Mouse (Mus musculus): ENCODE data around the gene Tgfbr3. TPM values are rescaled to one million over a fixed set of nuclear protein-coding genes. Genes with fewer than 3 reads are reported as not detected.

Tgfbr3 gene
- polyA plus RNA-seq, 1 experiment from 2014 or later: 38.2 TPM

DNA sequence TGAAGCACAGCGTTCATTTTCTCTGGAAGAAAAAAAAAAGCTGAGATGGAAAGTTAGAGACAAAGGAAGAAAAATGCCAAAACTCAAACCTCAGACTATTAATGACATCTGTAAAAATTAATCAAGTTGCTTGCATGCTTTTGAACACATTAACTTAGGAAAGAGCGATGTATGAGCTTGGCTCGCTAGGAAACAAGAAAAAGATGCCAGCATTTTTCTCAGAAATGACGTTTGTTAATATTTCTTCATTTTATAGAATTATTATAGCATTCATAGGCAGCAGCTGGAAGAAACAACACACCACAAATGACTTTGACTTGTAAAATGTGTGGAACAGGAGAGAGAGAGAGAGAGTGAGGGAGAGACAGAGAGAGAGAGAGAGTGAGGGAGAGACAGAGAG lies 187.7 kb downstream of the Tgfbr3 start:
- 75% methylated on average over 4 of the region's 4 CpGs for WGBS (ENCODE audit: insufficient replicate concordance)
- no peak overlapping the region for H3K9ac ChIP-seq (ENCODE audit: low read depth, low read length)
- no peaks in the 10 kb centered on the region for H3K36me3 ChIP-seq (ENCODE audit: control insufficient read depth, insufficient read depth, low read length)
- no peak overlapping the region for H3K4me3 ChIP-seq (ENCODE audit: low read depth, low read length)
- peaks cover 2% of the 10 kb centered on the region; the same call in 1 of the 2 replicates for H3K27me3 ChIP-seq (ENCODE audit: control insufficient read depth, insufficient read depth, low read length)
- no peak for ATAC-seq (replicated peaks; ENCODE audit: insufficient number of reproducible peaks, low FRiP score, low TSS enrichment)
- H3K9me3 ChIP-seq (replicated peaks; ENCODE audit: control insufficient read depth, low read length): no peaks in the 10 kb centered on the region
- H3K27ac ChIP-seq (ENCODE audit: low read depth, low read length): no peak overlapping the region
- peaks cover 5% of the 10 kb centered on the region; the same call in 1 of the 2 replicates for H3K4me1 ChIP-seq (ENCODE audit: control insufficient read depth, insufficient read depth, low read length)
- H3K4me2 ChIP-seq: no peak overlapping the region

DNA sequence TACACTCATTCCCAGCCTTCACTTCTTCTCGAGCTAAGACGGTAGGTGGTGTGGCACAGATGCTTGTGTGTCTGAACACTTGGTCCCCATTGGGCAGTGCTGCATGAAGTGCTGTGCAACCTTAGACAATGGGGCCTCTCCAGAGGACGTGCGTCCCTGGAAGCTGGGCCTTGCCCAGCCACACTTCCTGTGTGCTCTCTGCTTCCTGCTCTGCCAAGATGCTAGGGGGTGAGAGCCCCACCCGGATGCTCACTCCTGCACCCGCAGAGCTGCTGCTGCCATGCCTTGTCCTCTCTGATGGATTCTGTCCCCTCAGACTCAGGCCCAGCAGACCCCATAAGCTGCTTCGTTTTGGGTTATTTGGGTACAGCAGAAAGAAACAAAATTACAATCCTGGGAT lies 188.3 kb downstream of the Tgfbr3 start:
- Histone ChIP-seq H3K36me3 (ENCODE audit: control insufficient read depth, insufficient read depth, low read length) (no peaks in the 10 kb centered on the region), H3K27me3 (ENCODE audit: control insufficient read depth, insufficient read depth, low read length) (peaks cover 3% of the 10 kb centered on the region; the same call in 1 of the 2 replicates), H3K4me2 (no peak overlapping the region), H3K9me3 (replicated peaks; ENCODE audit: control insufficient read depth, low read length) (no peaks in the 10 kb centered on the region), H3K27ac (ENCODE audit: low read depth, low read length) (no peak overlapping the region), H3K4me3 (ENCODE audit: low read depth, low read length) (no peak overlapping the region), H3K4me1 (ENCODE audit: control insufficient read depth, insufficient read depth, low read length) (peaks cover 5% of the 10 kb centered on the region; the same call in 1 of the 2 replicates), H3K9ac (ENCODE audit: low read depth, low read length) (no peak overlapping the region)
- no peak for ATAC-seq (replicated peaks; ENCODE audit: insufficient number of reproducible peaks, low FRiP score, low TSS enrichment)
- 59% methylated on average over 7 of the region's 7 CpGs for WGBS (ENCODE audit: insufficient replicate concordance)

DNA sequence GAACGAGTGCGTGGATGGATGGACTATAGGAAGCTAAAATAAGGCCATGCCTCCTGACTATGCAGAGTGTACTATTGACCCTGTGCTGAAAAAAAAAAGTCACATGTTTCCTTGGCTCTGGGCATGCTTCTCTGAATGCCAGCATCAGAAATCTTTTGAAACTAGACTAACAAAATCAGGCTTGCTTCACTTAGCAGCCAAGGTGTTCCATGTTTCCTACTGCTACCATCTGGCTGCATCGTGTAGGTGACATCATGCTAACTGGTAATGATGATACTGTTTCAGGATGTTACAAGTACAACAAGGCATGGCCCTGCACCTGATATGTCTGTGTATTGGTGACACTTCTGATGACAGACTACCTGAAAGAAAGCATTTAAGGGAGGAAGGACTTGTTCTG lies 189.8 kb downstream of the Tgfbr3 start:
- no peaks in the 10 kb centered on the region for H3K36me3 ChIP-seq (ENCODE audit: control insufficient read depth, insufficient read depth, low read length)
- H3K4me3 ChIP-seq (ENCODE audit: low read depth, low read length): no peak overlapping the region
- no peak overlapping the region for H3K9ac ChIP-seq (ENCODE audit: low read depth, low read length)
- H3K4me2 ChIP-seq: no peak overlapping the region
- ATAC-seq (replicated peaks; ENCODE audit: insufficient number of reproducible peaks, low FRiP score, low TSS enrichment): no peak
- H3K4me1 ChIP-seq (ENCODE audit: control insufficient read depth, insufficient read depth, low read length): peaks cover 5% of the 10 kb centered on the region; the same call in 1 of the 2 replicates
- H3K27me3 ChIP-seq (ENCODE audit: control insufficient read depth, insufficient read depth, low read length): peaks cover 6% of the 10 kb centered on the region; the same call in 1 of the 2 replicates
- WGBS (ENCODE audit: insufficient replicate concordance): 83% methylated on average over 3 of the region's 3 CpGs
- H3K27ac ChIP-seq (ENCODE audit: low read depth, low read length): no peak overlapping the region
- no peaks in the 10 kb centered on the region for H3K9me3 ChIP-seq (replicated peaks; ENCODE audit: control insufficient read depth, low read length)

DNA sequence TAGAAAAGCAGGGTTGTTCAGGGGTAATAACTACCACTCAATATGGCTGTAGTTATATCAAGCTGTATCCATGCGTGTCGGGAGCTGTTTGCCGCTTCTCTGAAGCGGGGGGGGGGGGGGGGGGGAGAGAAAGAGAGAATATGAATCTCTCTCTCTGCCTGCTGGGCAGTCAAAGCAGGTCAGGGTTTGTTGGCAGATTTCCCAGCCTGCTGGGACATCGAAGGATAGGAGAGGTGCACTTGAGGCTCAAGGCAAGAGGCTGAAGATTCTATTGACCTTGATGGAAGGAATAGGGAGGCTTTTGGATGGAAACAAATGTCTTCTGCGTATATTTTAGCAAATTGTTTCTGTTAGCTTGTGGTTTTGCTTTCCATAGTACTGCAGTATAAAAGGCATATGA lies 190.4 kb downstream of the Tgfbr3 start:
- Histone ChIP-seq H3K36me3 (ENCODE audit: control insufficient read depth, insufficient read depth, low read length) (no peaks in the 10 kb centered on the region), H3K4me1 (ENCODE audit: control insufficient read depth, insufficient read depth, low read length) (peaks cover 5% of the 10 kb centered on the region; the same call in 1 of the 2 replicates), H3K4me2 (no peak overlapping the region), H3K4me3 (ENCODE audit: low read depth, low read length) (no peak overlapping the region), H3K9me3 (replicated peaks; ENCODE audit: control insufficient read depth, low read length) (no peaks in the 10 kb centered on the region), H3K9ac (ENCODE audit: low read depth, low read length) (no peak overlapping the region), H3K27ac (ENCODE audit: low read depth, low read length) (no peak overlapping the region), H3K27me3 (ENCODE audit: control insufficient read depth, insufficient read depth, low read length) (peaks cover 6% of the 10 kb centered on the region; the same call in 1 of the 2 replicates)
- no peak for ATAC-seq (replicated peaks; ENCODE audit: insufficient number of reproducible peaks, low FRiP score, low TSS enrichment)
- 60% methylated on average over 6 of the region's 6 CpGs for WGBS (ENCODE audit: insufficient replicate concordance)

DNA sequence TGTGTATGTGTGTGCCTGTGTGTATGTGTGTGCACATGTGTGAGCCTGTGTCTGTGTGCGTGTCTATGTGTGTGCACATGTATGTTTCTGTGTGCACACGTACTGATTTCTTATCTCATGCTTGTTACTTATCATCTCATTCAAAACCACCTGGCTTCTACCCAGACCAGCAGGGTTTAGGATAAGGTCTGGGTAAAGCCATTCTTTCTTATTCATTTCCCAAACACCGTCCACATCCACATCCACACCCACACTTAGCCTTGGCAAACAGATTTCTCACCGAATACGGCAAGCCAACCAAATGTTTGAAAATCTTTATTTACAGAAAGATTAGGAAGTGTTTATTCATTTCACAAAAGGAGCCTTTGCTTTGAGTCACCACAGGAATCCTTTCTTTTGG lies 191.4 kb downstream of the Tgfbr3 start:
- H3K9me3 ChIP-seq (replicated peaks; ENCODE audit: control insufficient read depth, low read length): no peaks in the 10 kb centered on the region
- peaks cover 6% of the 10 kb centered on the region; the same call in 1 of the 2 replicates for H3K27me3 ChIP-seq (ENCODE audit: control insufficient read depth, insufficient read depth, low read length)
- peaks cover 5% of the 10 kb centered on the region; the same call in 1 of the 2 replicates for H3K4me1 ChIP-seq (ENCODE audit: control insufficient read depth, insufficient read depth, low read length)
- no peak overlapping the region for H3K9ac ChIP-seq (ENCODE audit: low read depth, low read length)
- no peak overlapping the region for H3K4me2 ChIP-seq
- no peak overlapping the region for H3K27ac ChIP-seq (ENCODE audit: low read depth, low read length)
- H3K36me3 ChIP-seq (ENCODE audit: control insufficient read depth, insufficient read depth, low read length): no peaks in the 10 kb centered on the region
- ATAC-seq (replicated peaks; ENCODE audit: insufficient number of reproducible peaks, low FRiP score, low TSS enrichment): no peak
- no peak overlapping the region for H3K4me3 ChIP-seq (ENCODE audit: low read depth, low read length)
- WGBS (ENCODE audit: insufficient replicate concordance): 62% methylated on average over 5 of the region's 5 CpGs

DNA sequence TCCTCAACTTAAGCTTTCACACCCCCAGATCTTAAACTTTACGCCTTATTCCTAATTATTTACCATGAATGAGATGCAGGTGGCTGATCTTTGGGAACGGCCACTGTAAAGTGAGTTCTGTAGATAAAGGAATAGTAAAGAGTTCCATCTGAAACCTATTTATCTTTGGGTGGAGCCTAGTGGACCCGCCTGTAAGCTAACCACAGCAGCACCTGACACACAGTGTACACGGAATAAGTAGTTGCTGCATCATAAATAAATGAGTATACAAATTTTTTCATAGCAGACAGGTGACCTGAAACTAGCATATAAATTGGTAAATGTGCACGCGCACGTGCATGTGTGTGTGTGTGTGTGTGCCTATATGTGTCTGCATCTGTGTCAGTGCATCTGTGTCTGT lies 192.1 kb downstream of the Tgfbr3 start:
- 80% methylated on average over 7 of the region's 7 CpGs for WGBS (ENCODE audit: insufficient replicate concordance)
- no peaks in the 10 kb centered on the region for H3K9me3 ChIP-seq (replicated peaks; ENCODE audit: control insufficient read depth, low read length)
- H3K4me2 ChIP-seq: no peak overlapping the region
- H3K9ac ChIP-seq (ENCODE audit: low read depth, low read length): no peak overlapping the region
- H3K4me1 ChIP-seq (ENCODE audit: control insufficient read depth, insufficient read depth, low read length): peaks cover 7% of the 10 kb centered on the region; the same call in 1 of the 2 replicates
- ATAC-seq (replicated peaks; ENCODE audit: insufficient number of reproducible peaks, low FRiP score, low TSS enrichment): no peak
- H3K27ac ChIP-seq (ENCODE audit: low read depth, low read length): no peak overlapping the region
- no peaks in the 10 kb centered on the region for H3K36me3 ChIP-seq (ENCODE audit: control insufficient read depth, insufficient read depth, low read length)
- no peak overlapping the region for H3K4me3 ChIP-seq (ENCODE audit: low read depth, low read length)
- peaks cover 6% of the 10 kb centered on the region; the same call in 1 of the 2 replicates for H3K27me3 ChIP-seq (ENCODE audit: control insufficient read depth, insufficient read depth, low read length)

DNA sequence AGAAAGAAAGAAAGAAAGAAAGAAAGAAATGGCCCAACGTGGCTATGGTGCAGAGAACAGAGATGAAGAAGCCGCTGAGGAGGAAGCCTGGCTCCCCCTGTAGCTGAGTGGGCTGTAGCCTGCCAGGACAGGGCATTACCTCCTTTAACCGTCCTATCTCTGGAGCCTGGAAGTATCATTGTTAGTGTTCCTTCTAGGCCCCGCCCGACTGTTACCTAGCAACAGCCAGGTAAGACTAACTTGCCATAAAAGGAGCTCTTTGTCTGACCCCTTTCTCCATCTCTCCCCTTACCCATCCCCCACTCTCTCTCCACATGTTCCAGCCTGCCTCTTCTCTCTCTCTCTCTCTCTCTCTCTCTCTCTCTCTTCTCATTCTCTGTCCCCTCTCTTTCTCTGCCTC lies 195.2 kb downstream of the Tgfbr3 start:
- Histone ChIP-seq H3K27ac (ENCODE audit: low read depth, low read length) (no peak overlapping the region), H3K9me3 (replicated peaks; ENCODE audit: control insufficient read depth, low read length) (no peaks in the 10 kb centered on the region), H3K27me3 (ENCODE audit: control insufficient read depth, insufficient read depth, low read length) (peaks cover 6% of the 10 kb centered on the region; the same call in 1 of the 2 replicates), H3K4me1 (ENCODE audit: control insufficient read depth, insufficient read depth, low read length) (peaks cover 11% of the 10 kb centered on the region; the same call in 1 of the 2 replicates), H3K4me2 (no peak overlapping the region), H3K9ac (ENCODE audit: low read depth, low read length) (no peak overlapping the region), H3K36me3 (ENCODE audit: control insufficient read depth, insufficient read depth, low read length) (no peaks in the 10 kb centered on the region), H3K4me3 (ENCODE audit: low read depth, low read length) (no peak overlapping the region)
- no peak for ATAC-seq (replicated peaks; ENCODE audit: insufficient number of reproducible peaks, low FRiP score, low TSS enrichment)
- 34% methylated on average over 5 of the region's 5 CpGs for WGBS (ENCODE audit: insufficient replicate concordance)

DNA sequence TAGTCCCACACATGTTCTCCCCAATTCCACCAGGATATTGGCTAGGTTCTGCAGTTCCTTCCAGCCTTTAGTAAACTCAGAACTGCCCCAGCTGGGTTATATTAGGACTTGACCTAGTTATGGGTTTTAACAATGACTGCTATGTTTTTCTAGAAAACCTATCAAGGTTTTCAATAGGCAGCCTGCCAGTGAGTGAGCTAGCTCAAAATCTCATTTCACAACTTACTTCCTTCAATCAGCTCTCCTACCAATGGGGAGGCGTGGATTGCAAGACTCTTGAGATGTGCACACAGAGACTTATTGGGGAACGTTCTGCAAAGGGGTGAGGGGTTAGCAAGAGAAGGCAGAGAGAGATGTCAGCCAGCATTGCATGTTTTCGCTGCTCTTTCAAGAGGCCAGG lies 196.2 kb downstream of the Tgfbr3 start:
- no peaks in the 10 kb centered on the region for H3K9me3 ChIP-seq (replicated peaks; ENCODE audit: control insufficient read depth, low read length)
- no peaks in the 10 kb centered on the region for H3K36me3 ChIP-seq (ENCODE audit: control insufficient read depth, insufficient read depth, low read length)
- H3K4me1 ChIP-seq (ENCODE audit: control insufficient read depth, insufficient read depth, low read length): peaks cover 17% of the 10 kb centered on the region
- H3K27ac ChIP-seq (ENCODE audit: low read depth, low read length): no peak overlapping the region
- no peak for ATAC-seq (replicated peaks; ENCODE audit: insufficient number of reproducible peaks, low FRiP score, low TSS enrichment)
- no peak overlapping the region for H3K9ac ChIP-seq (ENCODE audit: low read depth, low read length)
- no peak overlapping the region for H3K4me3 ChIP-seq (ENCODE audit: low read depth, low read length)
- WGBS (ENCODE audit: insufficient replicate concordance): 62% methylated on average over 3 of the region's 3 CpGs
- peaks cover 6% of the 10 kb centered on the region; the same call in 1 of the 2 replicates for H3K27me3 ChIP-seq (ENCODE audit: control insufficient read depth, insufficient read depth, low read length)
- H3K4me2 ChIP-seq: no peak overlapping the region

DNA sequence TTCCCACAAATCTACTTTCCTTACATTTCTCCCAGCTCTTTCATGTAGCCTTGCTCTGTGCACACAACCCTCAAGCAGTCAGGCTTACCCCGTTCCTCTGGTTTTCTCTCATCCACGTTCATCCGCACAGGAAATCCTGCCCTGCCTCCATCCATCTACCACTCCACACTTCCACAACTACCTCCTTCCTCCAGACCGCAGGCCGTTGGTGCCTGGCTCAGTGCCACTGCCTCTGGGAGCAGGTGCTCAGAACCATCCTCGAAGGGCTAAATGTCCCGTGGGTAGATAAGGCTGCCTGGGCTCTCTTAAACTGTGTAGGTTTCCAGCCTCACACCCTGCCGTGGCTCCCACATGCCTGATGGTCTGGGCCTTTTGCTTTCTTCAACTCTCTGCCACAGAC lies 197.3 kb downstream of the Tgfbr3 start:
- ATAC-seq (replicated peaks; ENCODE audit: insufficient number of reproducible peaks, low FRiP score, low TSS enrichment): no peak
- H3K9ac ChIP-seq (ENCODE audit: low read depth, low read length): no peak overlapping the region
- no peak overlapping the region for H3K4me3 ChIP-seq (ENCODE audit: low read depth, low read length)
- H3K27ac ChIP-seq (ENCODE audit: low read depth, low read length): no peak overlapping the region
- H3K9me3 ChIP-seq (replicated peaks; ENCODE audit: control insufficient read depth, low read length): no peaks in the 10 kb centered on the region
- H3K4me2 ChIP-seq: no peak overlapping the region
- H3K36me3 ChIP-seq (ENCODE audit: control insufficient read depth, insufficient read depth, low read length): no peaks in the 10 kb centered on the region
- WGBS (ENCODE audit: insufficient replicate concordance): 40% methylated on average over 8 of the region's 8 CpGs
- H3K27me3 ChIP-seq (ENCODE audit: control insufficient read depth, insufficient read depth, low read length): 0 out of 2 replicates have a peak, but pooled peaks cover 3% of the 10 kb centered on the region
- H3K4me1 ChIP-seq (ENCODE audit: control insufficient read depth, insufficient read depth, low read length): peaks cover 22% of the 10 kb centered on the region

All from heart, embryonic 11.5 days (tissue).